Mouse (Mus musculus): Measurements from ENCODE around the gene Olfr1489. TPM values are rescaled to one million over a fixed set of nuclear protein-coding genes. Genes with fewer than 3 reads are reported as not detected.
"Not testable (repeated sequence)": the region's sequence is repeated elsewhere in the genome, so short reads cannot be mapped to it uniquely, and the experiment has no call there.

The Olfr1489 gene
- 0.13 and 0.19 TPM in 2 replicates for polyA plus RNA-seq (2012; ENCODE audit: insufficient read depth, insufficient read length, missing spikeins)

- Histone ChIP-seq H3K4me3 (ENCODE audit: insufficient read depth, low read length) (no peak within 1 kb of the TSS), H3K27ac (ENCODE audit: insufficient read depth, low read depth, low read length) (no peak within 1 kb of the TSS), H3K4me1 (ENCODE audit: control insufficient read depth, insufficient read depth, low read length) (no peaks in the 10 kb centered on the region)
- TF ChIP-seq POLR2A (IDR thresholded peaks at IDR 0.05; ENCODE audit: borderline replicate concordance, low read depth, low read length), result no peak
- TF ChIP-seq CTCF (IDR thresholded peaks at IDR 0.05; ENCODE audit: low read depth, low read length), result no peak
These were observed at the start of gene Olfr1489 for GRCm38 (mm10) chr19:13631321-13631720. Gene Olfr1489 (plus strand): TSS chr19:13631621.

GRCm38 (mm10) chr19:13583211-13583610 lies 48.2 kb upstream of the Olfr1489 start, which contains the start of gene Olfr1484:
Gene Olfr1484 (plus strand): TSS chr19:13583511.
- TF ChIP-seq CTCF (IDR thresholded peaks at IDR 0.05; ENCODE audit: low read depth, low read length) (no peak), POLR2A (IDR thresholded peaks at IDR 0.05; ENCODE audit: borderline replicate concordance, low read depth, low read length) (no peak)
- Histone ChIP-seq H3K4me1 (ENCODE audit: control insufficient read depth, insufficient read depth, low read length) (no peaks in the 10 kb centered on the region), H3K4me3 (ENCODE audit: insufficient read depth, low read length) (no peak within 1 kb of the TSS), H3K27ac (ENCODE audit: insufficient read depth, low read depth, low read length) (no peak within 1 kb of the TSS)

GRCm38 (mm10) chr19:13617075-13617474 lies 14.3 kb upstream of the Olfr1489 start, which contains the start of gene Olfr1487:
Gene Olfr1487 (plus strand): TSS chr19:13617375.
- not testable (repeated sequence) for H3K27ac ChIP-seq (ENCODE audit: insufficient read depth, low read depth, low read length); H3K4me1 ChIP-seq (ENCODE audit: control insufficient read depth, insufficient read depth, low read length); H3K4me3 ChIP-seq (ENCODE audit: insufficient read depth, low read length)

- Histone ChIP-seq H3K27ac (ENCODE audit: insufficient read depth, low read depth, low read length) (no peak within 1 kb of the TSS), H3K4me3 (ENCODE audit: insufficient read depth, low read length) (no peak within 1 kb of the TSS), H3K4me1 (ENCODE audit: control insufficient read depth, insufficient read depth, low read length) (no peaks in the 10 kb centered on the region)
- TF ChIP-seq POLR2A (IDR thresholded peaks at IDR 0.05; ENCODE audit: borderline replicate concordance, low read depth, low read length) (no peak), CTCF (IDR thresholded peaks at IDR 0.05; ENCODE audit: low read depth, low read length) (no peak)
These were observed 19.4 kb downstream of the Olfr1489 start, which contains the start of gene Olfr1490 for GRCm38 (mm10) chr19:13650791-13651190. Gene Olfr1490 (plus strand): TSS chr19:13651091.

Other genes with a start within 250 kb of the Olfr1489 start
- not detected in 2 replicates for gene Olfr1469, start 223.8 kb upstream of the Olfr1489 start, polyA plus RNA-seq (2012; ENCODE audit: insufficient read depth, insufficient read length, missing spikeins)
- gene Olfr1471, start 188.2 kb upstream of the Olfr1489 start, polyA plus RNA-seq (2012; ENCODE audit: insufficient read depth, insufficient read length, missing spikeins), result not detected in 2 replicates
- gene Olfr1472, start 175.5 kb upstream of the Olfr1489 start, polyA plus RNA-seq (2012; ENCODE audit: insufficient read depth, insufficient read length, missing spikeins), result not detected in 2 replicates
- gene Olfr1474, start 162.1 kb upstream of the Olfr1489 start, polyA plus RNA-seq (2012; ENCODE audit: insufficient read depth, insufficient read length, missing spikeins), result not detected in 2 replicates
- gene Olfr1475, start 151.4 kb upstream of the Olfr1489 start, polyA plus RNA-seq (2012; ENCODE audit: insufficient read depth, insufficient read length, missing spikeins), result not detected in 2 replicates
- not detected in 2 replicates for gene Olfr1477, start 131.1 kb upstream of the Olfr1489 start, polyA plus RNA-seq (2012; ENCODE audit: insufficient read depth, insufficient read length, missing spikeins)
- gene Olfr1480, start 103.7 kb upstream of the Olfr1489 start, polyA plus RNA-seq (2012; ENCODE audit: insufficient read depth, insufficient read length, missing spikeins), result not detected in 2 replicates
- not detected in 2 replicates for gene Olfr1484, start 48.1 kb upstream of the Olfr1489 start, polyA plus RNA-seq (2012; ENCODE audit: insufficient read depth, insufficient read length, missing spikeins)
- gene Olfr1487, start 14.2 kb upstream of the Olfr1489 start, polyA plus RNA-seq (2012; ENCODE audit: insufficient read depth, insufficient read length, missing spikeins), result not detected in 2 replicates
- gene Olfr1490, start 19.5 kb downstream of the Olfr1489 start, polyA plus RNA-seq (2012; ENCODE audit: insufficient read depth, insufficient read length, missing spikeins), result not detected in 2 replicates
- not detected in 2 replicates for gene Olfr1491, start 65.6 kb downstream of the Olfr1489 start, polyA plus RNA-seq (2012; ENCODE audit: insufficient read depth, insufficient read length, missing spikeins)
- not detected in 2 replicates for gene Olfr1493-ps1, start 91.7 kb downstream of the Olfr1489 start, polyA plus RNA-seq (2012; ENCODE audit: insufficient read depth, insufficient read length, missing spikeins)
- gene Olfr1494, start 108.1 kb downstream of the Olfr1489 start, polyA plus RNA-seq (2012; ENCODE audit: insufficient read depth, insufficient read length, missing spikeins), result not detected in 2 replicates
- not detected in 2 replicates for gene Olfr1495, start 133.0 kb downstream of the Olfr1489 start, polyA plus RNA-seq (2012; ENCODE audit: insufficient read depth, insufficient read length, missing spikeins)
- gene Olfr1496, start 146.3 kb downstream of the Olfr1489 start, polyA plus RNA-seq (2012; ENCODE audit: insufficient read depth, insufficient read length, missing spikeins), result 0.37 TPM in 1 of 2 replicates, not detected in the other
- not detected in 2 replicates for gene Olfr1497, start 166.6 kb downstream of the Olfr1489 start, polyA plus RNA-seq (2012; ENCODE audit: insufficient read depth, insufficient read length, missing spikeins)
- gene Olfr1499, start 187.8 kb downstream of the Olfr1489 start, polyA plus RNA-seq (2012; ENCODE audit: insufficient read depth, insufficient read length, missing spikeins), result not detected in 2 replicates
- not detected in 2 replicates for gene Olfr1500, start 198.9 kb downstream of the Olfr1489 start, polyA plus RNA-seq (2012; ENCODE audit: insufficient read depth, insufficient read length, missing spikeins)
- not detected in 2 replicates for gene Olfr1501, start 219.1 kb downstream of the Olfr1489 start, polyA plus RNA-seq (2012; ENCODE audit: insufficient read depth, insufficient read length, missing spikeins)
- not detected in 2 replicates for gene Olfr1502, start 230.2 kb downstream of the Olfr1489 start, polyA plus RNA-seq (2012; ENCODE audit: insufficient read depth, insufficient read length, missing spikeins)

Data from bone marrow macrophage, adult 2 months (primary cell).